Mouse (Mus musculus): ENCODE data around the gene Arhgef28.
A peak's percentile ranks its signal among the peaks of the same experiment; 100 is the strongest.

Arhgef28 gene

DNA sequence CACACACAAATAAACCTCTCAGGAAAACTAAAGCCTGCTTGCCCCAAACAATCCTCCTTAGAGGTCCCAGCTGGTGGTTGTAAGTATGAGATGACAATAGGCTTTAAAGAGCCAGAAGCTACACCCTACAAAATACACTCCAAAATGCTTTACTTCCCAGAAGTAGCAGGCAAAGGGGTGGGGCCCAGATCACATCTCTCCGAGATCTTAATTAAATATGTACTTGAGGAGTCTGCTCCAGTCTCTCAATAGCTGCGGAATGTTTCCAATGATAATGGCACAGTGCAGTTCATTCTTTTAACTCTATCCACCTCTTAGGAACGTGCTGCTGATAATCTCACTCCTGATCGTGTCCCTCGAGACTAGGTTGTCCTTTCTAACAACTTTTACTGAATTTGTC is 240.2 kb downstream of the Arhgef28 start:
- DNase-seq (ENCODE audit: low spot score in 2 of 2) = no peak

DNA sequence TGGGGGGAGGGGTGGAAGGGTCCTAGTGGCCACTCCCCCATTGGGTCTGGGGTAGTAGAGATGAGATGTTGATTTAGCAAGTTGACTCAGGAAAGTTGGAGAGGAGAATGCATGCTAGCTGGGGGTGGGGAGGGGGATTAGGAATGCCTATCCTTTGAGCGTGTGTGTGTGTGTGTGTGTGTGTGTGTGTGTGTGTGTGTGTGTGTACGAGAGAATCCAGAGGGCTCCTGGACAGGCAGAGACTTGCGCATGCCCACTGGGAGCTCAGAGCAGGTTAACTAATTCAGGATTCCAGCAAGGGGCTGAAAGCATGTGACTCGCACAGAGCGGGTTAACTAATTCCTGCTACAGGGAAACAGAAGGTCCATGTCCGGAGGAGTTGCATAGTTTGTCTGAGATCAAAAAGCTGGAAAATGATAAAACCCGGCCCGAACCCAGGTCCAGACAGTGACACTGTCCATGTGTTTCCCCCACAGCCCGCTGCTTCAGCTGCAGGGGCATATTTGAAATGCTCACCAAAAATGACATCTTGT is 241.3 kb downstream of the Arhgef28 start:
- no peak for DNase-seq (ENCODE audit: low spot score in 2 of 2)

DNA sequence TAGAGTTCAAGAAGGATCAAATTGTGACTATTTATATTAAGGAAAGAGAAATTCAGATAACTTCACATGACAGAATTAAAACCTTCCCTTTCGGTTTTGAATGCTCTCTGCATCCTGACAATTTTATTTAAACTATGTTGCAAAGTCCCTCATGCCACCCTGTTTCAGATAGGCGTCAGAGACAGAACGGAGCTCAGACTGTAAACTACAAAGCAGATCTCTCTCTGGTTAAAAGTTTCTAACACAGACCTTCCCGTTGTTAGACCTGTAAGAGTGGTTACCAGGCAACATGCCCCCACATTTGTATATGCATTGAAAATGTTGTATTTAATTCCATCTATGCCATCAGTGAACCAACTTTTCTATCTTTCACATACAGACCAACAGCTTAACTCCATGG is 246.1 kb downstream of the Arhgef28 start:
- DNase-seq (ENCODE audit: low spot score in 2 of 2) = no peak

DNA sequence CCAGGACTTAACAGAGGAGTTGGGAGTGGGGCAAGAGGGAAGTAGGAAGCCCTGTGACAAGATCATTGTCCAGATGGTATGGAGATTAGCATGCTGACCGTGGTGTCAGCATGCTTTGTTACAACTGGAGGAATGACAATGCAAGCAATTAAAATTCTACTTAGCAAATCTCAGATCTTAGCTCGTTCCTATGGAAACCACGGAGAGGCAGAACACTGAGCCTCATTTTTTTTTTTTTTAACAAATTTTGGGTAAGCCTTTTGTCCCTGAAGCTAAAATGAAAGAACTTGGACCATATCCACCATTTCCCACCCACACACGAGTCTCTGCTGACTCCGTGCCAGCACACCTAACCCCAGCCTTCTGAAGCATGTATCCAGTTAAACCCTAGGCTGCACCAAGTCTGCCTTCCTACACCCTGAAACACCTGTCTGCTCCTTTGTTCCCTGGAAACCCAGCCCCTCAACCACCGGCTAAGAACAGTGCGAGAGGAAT is 246.8 kb downstream of the Arhgef28 start:
- no peak for DNase-seq (ENCODE audit: low spot score in 2 of 2)

DNA sequence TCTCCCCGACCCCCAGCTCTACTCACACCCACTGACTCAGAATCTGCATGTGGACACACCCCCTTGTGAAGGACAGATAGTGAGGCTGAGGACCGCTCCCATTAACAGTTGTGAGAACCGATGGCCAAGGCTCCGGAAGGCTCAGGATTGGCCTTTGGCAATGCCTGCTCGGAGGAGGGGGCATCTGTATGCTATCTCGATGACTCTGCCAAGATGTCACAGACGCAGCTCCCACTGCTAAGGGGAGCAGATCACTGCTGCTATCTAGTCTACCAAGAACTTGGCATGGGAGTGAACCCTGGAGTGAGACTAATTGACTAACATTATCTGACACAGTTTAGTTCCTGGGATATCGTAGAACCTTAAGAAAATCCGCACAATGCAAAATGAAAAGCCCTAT is 250.5 kb downstream of the Arhgef28 start:
- DNase-seq (ENCODE audit: low spot score in 2 of 2) = no peak

DNA sequence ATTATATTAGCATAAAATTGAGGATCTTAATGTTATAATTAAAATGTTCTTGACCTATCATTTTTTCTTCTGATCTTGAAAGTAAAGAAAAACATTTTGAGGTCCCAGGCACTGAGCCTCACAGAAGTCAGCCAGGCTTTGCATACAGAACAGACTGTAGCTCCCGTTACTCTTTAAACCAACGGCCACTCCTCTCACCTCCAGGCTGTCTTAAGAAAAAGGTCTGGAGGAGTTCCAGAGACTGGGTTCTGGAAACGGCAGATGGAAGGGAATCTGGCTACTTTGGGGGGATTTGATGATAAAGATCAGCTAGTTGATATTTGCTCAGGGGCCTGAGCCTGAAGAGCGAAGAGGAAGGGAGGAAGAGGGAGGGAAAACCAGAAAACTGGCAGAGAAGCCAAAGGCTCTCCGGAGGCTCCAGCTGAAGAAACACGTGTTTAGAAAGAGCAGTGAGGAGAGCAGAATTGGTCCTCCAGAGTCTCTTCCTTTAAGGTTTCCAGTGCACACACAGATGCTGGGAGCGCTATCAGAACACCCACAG is 251.2 kb downstream of the Arhgef28 start:
- DNase-seq (ENCODE audit: low spot score in 2 of 2) = no peak

DNA sequence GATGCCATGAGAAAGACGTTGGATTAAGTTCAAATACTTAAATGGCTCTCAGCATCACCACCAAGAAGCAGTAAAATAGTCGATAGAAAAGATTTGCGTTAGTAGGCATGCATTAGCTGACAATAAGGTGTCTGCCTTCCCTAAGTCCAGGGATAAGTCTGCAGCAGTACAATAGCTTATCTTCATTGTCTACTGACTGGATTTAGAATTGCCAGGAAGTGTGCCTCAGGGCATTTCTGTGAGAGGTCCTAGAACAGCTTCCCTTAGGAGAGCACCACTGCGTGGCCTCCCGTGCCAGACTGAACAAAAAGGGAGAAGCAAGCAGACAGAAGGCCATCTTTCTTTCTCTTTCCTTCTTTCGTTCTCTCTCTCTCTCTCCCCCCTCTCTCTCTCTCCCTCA is 252.2 kb downstream of the Arhgef28 start:
- no peak for DNase-seq (ENCODE audit: low spot score in 2 of 2)

DNA sequence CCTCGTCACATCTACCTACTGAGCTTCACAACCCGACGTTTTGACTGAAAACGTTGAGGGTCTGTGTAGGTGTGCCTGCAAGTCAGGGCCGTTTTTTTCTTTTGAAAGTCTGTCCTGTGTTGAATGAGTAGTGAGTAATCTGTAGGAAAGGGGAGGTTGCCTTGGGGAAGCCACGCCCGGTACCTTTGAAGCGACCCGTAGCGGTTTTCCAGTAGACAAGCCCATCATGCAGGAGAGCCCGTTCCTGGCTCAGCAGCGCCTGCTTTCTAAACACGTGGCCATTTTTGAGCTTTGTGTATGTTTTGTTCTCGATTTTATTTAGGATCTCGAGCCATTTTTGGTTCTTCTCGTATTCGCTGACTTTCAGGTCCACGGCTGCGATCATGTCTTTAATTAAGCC is 252.7 kb downstream of the Arhgef28 start:
- DNase-seq (ENCODE audit: low spot score in 2 of 2) = no peak

DNA sequence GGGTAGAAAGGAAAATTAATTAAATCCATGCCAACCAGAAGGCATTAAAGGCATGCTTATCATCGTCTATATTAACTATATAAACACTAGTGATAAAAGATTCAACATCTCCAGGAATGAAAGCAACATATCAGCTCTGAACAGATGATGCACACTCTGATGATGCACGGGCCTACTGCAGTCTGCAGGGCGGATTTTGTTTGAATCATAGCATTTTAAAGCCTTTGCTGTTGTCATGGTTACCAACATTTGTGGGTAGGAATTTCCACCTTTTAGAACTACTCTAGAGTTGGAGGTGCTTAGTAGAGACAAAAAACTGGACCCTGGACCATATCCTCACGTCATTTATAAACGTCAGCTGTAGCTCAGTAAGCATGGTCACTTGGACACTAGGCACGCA is 257.4 kb downstream of the Arhgef28 start:
- DNase-seq (ENCODE audit: low spot score in 2 of 2) = no peak

DNA sequence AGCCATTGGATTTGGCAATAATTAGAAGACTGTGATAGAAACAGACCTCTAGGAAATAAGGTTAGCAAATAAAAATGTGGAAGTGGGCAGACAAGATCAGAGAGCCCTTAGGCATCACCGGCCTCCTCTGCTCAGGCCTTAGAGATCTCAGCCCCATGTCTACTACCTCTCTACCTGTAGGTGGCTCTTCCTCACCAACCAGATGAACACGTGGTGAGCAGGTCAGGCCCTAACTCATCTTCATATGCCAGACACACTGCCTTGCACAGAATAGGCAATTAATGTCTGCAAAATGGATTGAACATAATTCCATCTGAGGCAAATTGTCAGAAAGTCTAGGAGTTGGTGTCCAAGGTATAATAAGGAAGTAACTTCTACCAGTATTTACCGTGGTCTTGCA is 258.6 kb downstream of the Arhgef28 start:
- DNase-seq (ENCODE audit: low spot score in 2 of 2) = no peak

DNA sequence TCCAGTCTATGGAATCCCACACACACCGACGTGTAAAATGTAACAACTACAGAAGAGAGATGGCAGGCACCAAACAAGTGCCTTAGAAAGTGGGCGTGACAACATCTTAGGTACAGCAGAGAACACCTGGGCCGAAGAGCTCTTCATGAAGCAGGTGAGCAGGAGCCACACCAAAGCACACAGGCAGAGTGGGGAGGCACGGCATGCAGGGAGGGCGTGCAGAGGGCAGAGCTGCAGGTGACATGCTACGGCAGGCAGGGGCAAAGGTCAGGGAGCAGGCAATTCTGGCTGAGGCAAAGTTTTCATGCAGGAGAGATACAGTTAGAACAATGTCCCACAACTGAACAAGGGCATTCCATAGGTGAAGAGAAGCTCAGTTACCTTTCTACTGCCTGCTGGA is 259.8 kb downstream of the Arhgef28 start:
- no peak for DNase-seq (ENCODE audit: low spot score in 2 of 2)

DNA sequence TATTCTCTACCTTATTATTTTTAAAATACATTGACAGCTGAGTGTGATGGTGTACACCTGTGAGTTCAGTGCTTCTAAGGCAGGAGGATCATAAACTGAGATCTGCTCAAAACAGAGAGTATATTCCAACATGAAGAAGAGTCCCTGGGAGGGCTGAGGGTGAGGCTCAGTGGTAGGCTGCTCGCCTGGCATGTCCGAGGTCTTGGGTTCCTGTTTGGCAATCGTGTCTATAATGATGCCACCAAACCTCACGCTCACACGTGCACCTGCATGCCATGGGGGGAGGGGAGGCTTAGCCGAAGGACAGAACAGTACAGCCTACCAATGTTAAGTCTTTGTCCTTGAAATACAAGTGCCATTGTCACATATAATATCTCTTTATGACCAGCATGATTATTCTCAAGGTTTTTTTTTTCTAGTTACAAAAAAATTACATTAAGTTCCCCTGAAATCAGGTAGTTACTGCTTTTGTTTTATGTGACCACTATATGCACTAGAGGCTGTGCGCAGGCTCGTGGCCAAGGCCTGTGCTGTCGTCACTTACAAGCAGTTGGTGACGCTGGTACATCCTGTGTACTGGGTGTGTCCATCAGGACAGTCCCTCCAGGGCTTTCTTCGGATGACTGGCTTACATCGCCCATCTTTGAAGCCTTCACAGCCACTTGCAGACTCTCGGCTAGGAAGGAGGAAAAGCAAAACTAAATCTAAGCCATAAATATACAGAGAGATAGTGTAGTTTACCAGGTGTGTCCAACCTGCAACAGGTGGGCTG is 264.1 kb downstream of the Arhgef28 start:
- no peak for DNase-seq (ENCODE audit: low spot score in 2 of 2)

DNA sequence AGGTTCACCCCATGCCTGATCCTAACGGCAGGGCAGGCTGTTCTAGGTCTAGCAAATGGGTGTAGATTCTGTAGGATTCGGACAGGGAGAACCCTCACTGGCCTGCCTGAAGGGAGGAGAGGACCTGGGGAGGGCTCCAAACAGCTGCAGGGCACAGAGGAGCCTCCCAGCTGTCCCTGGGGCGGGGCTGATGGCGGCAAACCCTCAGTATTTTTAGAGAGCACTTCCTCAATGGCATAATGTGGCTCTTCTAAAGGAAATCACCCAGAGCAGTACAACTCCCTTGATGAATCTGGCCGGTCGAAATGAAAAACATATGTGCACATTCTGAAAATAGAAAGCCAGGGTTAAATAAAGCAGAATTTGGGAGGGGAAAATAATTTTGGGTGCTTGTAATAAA is 265.1 kb downstream of the Arhgef28 start:
- no peak for DNase-seq (ENCODE audit: low spot score in 2 of 2)

DNA sequence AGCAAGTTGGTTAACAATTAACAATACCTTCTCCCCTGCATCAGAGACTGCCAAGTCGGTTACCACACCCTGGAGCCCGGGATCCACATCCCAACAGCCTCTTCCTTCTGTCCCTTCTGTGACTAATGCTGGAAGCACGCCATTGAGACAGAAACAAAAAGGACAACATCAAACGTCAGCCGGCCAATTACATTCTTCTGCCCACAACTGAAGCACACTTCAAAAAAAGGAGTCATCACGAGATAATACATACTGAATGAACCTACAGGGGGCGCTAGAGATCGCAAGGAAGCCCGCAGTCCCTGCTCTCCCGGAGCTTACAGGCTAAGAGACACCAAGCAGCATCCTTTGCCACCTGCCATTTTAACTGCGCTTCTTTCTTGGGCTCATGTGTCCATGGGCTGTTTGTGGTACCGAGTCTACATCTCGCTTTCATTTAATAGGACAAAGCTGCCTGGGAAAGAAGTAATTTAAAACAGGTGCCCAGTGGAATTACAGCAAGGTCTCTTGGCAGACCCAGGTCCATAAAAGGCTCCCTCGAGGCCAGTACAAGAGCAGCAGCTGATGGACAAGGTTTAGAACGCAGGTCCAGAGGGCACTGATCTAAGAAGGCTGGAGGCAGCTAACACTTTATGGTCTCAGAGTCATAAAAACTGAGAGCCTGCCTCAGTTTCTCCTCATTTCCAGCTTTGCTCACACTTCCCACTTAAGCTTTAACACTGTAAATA is 266.6 kb downstream of the Arhgef28 start:
- no peak for DNase-seq (ENCODE audit: low spot score in 2 of 2)

DNA sequence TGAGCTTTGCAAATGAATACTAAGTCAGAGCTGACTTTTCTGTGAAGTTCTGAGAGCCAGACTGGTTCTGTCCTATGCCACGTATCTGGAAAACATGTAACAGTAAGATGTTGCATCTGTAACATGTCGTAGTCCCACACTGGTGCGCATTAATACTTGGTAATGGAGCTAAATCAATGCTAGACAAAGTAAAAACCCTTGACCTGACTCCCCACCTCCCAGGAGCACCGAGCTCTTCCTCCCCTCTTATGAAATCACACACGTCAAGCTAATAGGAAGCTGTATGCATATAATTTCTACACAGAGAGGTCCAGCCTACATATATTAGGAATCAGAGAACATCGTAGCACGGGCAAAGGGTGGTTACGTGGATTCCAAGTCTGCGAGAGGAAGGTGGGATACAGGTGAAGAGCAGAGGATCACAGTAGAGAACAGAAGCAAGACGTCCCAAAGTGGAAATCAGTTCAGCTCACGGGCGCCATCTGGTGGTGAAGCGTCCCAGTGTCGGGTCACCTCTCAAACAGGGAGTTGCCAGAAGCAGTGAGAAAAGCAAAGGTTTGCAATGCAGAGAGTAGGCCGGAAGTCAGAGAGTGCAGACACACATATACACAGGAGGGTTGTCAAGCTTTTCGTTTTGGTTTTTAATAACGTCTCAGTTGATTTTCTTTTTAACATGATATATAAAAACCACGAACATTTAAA is 267.5 kb downstream of the Arhgef28 start:
- peak; percentile 85 to 89 for DNase-seq (ENCODE audit: low spot score in 2 of 2)

DNA sequence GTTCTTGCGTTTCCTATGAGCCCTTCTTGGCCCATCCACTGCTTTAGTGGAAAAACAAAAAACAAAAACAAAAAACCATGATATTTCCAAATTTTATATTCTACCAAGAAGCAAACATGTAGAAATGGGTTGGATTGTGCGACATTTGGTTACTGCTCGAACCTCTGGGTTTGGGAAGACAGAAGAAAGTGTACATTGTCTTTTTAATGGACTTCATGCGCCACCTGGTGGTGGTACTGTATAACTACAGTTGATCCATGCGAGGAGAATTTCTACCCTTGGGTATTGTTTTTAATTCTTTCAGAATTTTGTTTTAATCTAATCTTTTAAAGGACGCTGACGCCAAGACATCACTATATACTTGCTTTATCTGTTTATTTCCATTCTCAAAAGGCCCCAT is 268.3 kb downstream of the Arhgef28 start:
- DNase-seq (ENCODE audit: low spot score in 2 of 2) = peak in 1 of 2 experiments; percentile 40

DNA sequence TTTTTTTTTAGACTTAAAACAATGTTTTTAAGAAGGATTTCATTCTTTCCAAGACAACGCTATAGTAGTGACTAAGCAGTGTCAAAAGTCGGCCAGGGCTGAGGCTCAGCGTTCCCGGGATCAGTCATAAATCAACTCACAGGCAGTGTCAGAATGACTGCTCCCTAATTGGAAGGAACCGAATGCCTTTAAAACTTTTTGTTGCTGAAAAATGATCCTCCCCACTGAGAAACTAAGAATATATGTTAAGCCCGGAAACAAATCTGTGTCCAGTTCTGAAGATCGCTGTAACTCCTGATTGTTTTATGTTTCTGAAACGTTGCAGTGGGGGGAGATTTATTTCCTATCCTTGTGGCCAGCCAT is 278.1 kb downstream of the Arhgef28 start:
- DNase-seq (ENCODE audit: low spot score in 2 of 2) = no peak

DNA sequence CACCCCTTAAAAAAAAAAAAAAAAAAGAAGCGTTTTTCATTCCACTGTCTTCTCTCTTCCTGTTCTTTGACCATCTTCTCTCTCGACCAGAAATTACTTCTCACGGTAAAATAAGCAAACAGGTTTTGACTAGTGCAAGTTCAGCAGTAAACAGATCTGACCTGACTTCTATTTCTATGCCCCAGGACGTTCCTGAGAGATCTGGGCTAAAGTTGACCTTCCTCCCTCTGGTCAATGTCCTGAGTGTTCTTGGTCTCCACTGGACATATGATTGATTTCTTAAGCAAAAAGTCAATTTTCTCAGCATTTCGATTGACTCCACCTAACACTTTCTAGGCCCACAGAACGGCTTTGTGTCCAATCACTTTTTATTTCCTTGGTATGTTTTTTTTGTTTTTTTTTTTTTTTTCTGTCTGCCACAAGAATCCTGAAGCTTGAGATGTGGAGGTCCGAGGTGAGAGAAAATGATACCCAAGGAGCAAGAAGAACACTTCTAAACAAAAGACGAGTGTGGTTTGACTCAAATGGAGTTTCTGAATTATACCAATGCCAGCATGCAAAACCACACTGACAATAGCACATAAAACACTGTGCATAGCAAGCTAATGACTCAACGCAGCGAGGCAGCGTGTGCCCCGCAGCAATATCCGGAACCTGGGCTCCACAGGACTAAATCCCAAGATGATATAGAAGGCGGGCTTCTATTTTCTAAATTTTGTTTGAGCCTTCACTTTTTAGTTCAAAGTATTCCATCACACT is 278.7 kb downstream of the Arhgef28 start:
- DNase-seq (ENCODE audit: low spot score in 2 of 2) = no peak

DNA sequence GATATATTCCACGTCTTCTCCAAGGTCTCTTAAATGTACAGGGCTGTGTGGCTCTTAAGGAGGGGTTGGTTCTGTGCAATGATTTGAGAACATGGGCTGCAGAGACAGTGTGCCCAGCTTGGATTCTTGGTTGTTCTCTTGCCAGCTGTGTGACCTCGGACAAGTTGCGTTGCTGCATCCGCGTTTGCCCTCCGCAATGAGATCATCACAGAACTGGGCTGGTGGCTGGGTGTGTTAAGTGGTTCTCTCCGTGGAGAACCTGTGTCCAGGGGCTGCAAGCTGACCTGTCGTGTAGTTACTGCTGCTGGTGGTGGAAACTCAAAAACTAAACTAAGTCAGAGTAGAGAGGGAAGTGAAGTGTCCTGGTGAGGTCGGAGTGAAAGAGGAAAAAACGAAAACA is 279.9 kb downstream of the Arhgef28 start:
- no peak for DNase-seq (ENCODE audit: low spot score in 2 of 2)

DNA sequence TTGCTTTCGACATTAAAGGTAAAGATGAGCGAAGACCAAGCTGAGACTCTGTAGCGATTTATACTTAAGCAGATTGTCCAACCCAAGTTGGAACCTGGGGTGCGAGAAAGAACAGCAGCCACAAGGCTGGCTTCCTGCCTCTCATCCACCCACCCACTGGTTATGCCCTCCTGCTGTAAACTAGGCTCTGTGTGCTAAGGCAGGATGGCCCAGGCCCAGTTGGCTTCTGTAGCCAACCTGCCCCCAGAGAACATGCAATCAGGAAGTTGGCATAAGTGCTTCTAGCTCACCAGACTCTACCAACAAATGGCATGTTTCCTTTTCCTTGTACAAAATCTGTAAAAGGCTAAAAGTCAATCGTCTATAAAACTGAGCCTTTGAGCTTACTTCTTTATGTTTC is 283.2 kb downstream of the Arhgef28 start:
- DNase-seq (ENCODE audit: low spot score in 2 of 2) = no peak

DNA sequence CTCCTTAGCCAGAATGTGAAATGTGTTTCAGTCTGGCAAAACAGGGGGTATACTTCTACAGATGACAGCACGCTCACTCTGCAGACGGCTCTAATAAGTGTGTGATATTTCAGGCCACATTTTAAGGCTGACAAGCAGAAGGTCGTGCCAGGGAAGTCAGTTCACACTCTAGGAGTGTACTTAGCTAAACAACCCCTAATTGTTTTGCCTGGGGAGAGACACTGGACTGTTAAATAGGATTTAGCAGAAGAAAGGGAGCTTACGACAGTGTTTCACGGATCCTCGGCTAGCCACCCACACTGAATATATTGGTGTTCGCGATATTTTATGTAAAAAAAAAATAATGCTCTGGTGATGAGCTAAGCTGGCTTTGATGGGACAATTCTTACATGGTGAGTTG is 286.6 kb downstream of the Arhgef28 start:
- no peak for DNase-seq (ENCODE audit: low spot score in 2 of 2)

Data from urinary bladder, postnatal 36 days (tissue).